Mouse (Mus musculus): ENCODE measurements around the gene Tfeb. TPM values are rescaled to one million over a fixed set of nuclear protein-coding genes. Genes with fewer than 3 reads are reported as not detected.

The Tfeb gene
- polyA plus RNA-seq, 1 experiment: 51.1 TPM

DNA sequence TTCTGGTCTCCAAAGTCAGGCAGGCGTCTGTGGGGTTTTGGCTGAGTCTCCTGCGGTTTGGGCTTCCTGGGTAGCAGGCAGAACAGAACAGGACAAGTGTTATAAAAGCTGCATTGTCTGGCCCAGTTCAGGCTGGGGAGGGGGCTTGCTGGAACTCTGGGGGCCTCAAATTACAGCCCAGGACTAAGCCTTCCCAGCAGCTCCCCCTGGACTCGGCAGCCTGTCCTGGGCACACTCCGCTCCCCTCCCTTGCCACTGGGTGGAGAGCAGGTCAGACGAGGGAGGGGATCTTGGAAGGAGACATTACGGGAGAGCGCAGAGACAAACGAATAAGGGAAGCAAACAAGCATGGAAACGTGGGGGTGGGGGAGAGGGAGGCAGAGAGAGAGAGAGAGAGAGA is 94.3 kb downstream of the Tfeb start:
- 46% methylated on average over 9 of the region's 9 CpGs for WGBS
- Histone ChIP-seq H3K4me1 (ENCODE audit: control insufficient read depth, insufficient read depth, low read length) (peaks cover 3% of the 10 kb centered on the region; the same call in 1 of the 2 replicates), H3K4me3 (replicated peaks; ENCODE audit: extremely low read depth, low read depth, low read length) (no peak overlapping the region)
- no peak for DNase-seq
- TF ChIP-seq POLR2A (IDR thresholded peaks at IDR 0.05; ENCODE audit: borderline replicate concordance, extremely low read depth, low read depth, low read length): no peak
- no peak for TF ChIP-seq CTCF (IDR thresholded peaks at IDR 0.05; ENCODE audit: insufficient read depth, low read length)

DNA sequence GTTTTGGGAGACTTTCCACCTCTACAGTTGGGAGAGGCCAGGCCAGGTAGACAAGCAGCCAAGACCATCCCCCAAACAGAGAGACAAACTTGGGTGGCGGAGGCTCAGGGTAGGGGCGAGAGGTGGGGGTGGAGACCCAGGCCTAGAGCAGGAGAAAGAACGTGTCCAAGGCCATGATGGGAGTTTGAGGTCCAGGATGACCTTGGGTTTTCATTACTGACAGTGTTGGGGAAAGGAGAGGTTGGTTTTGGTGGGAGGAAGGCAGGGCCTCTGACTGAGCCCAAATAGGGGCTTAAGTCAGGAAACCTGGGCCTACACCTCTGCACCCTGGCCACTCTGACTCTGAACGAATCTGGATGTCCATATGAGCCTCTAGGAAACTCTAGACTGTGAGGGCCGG is 94.9 kb downstream of the Tfeb start:
- 71% methylated on average over 5 of the region's 5 CpGs for WGBS
- no peak for DNase-seq
- TF ChIP-seq CTCF (IDR thresholded peaks at IDR 0.05; ENCODE audit: insufficient read depth, low read length) (no peak), POLR2A (IDR thresholded peaks at IDR 0.05; ENCODE audit: borderline replicate concordance, extremely low read depth, low read depth, low read length) (no peak)
- no peak overlapping the region for H3K4me3 ChIP-seq (replicated peaks; ENCODE audit: extremely low read depth, low read depth, low read length)
- H3K4me1 ChIP-seq (ENCODE audit: control insufficient read depth, insufficient read depth, low read length): peaks cover 3% of the 10 kb centered on the region; the same call in 1 of the 2 replicates

GRCm38 (mm10) chr17:47832501-47833028 is 95.7 kb downstream of the Tfeb start:
- Histone ChIP-seq H3K4me3 (replicated peaks; ENCODE audit: extremely low read depth, low read depth, low read length) (peak overlapping the region; percentile 70), H3K4me1 (ENCODE audit: control insufficient read depth, insufficient read depth, low read length) (peaks cover 3% of the 10 kb centered on the region; the same call in 1 of the 2 replicates)
- WGBS: 6% methylated on average over 17 of the region's 17 CpGs
- TF ChIP-seq CTCF (IDR thresholded peaks at IDR 0.05; ENCODE audit: insufficient read depth, low read length): no peak
- TF ChIP-seq POLR2A (IDR thresholded peaks at IDR 0.05; ENCODE audit: borderline replicate concordance, extremely low read depth, low read depth, low read length): 0 out of 2 replicates have a peak, but pooled peaks have one; percentile 14
- DNase-seq: no peak

- 1% methylated on average over 42 of the region's 45 CpGs for WGBS
These were observed 96.3 kb downstream of the Tfeb start for GRCm38 (mm10) chr17:47833029-47833627.

GRCm38 (mm10) chr17:47833628-47834481 is 97.0 kb downstream of the Tfeb start:
- peak overlapping the region; percentile 70 for H3K4me3 ChIP-seq (replicated peaks; ENCODE audit: extremely low read depth, low read depth, low read length)
- H3K4me1 ChIP-seq (ENCODE audit: control insufficient read depth, insufficient read depth, low read length): peaks cover 3% of the 10 kb centered on the region; the same call in 1 of the 2 replicates
- TF ChIP-seq POLR2A (IDR thresholded peaks at IDR 0.05; ENCODE audit: borderline replicate concordance, extremely low read depth, low read depth, low read length) (no peak), CTCF (IDR thresholded peaks at IDR 0.05; ENCODE audit: insufficient read depth, low read length) (no peak)
- peak; percentile 20 for DNase-seq
- 1% methylated on average over 45 of the region's 45 CpGs for WGBS

More at GRCm38 (mm10) chr17:47833029-47833627, 96.3 kb downstream of the Tfeb start:
- Histone ChIP-seq H3K4me3 (replicated peaks; ENCODE audit: extremely low read depth, low read depth, low read length) (peak overlapping the region; percentile 70), H3K4me1 (ENCODE audit: control insufficient read depth, insufficient read depth, low read length) (peaks cover 3% of the 10 kb centered on the region; the same call in 1 of the 2 replicates)
- TF ChIP-seq POLR2A (IDR thresholded peaks at IDR 0.05; ENCODE audit: borderline replicate concordance, extremely low read depth, low read depth, low read length) (no peak), CTCF (IDR thresholded peaks at IDR 0.05; ENCODE audit: insufficient read depth, low read length) (no peak)
- DNase-seq: peak; percentile 42

DNA sequence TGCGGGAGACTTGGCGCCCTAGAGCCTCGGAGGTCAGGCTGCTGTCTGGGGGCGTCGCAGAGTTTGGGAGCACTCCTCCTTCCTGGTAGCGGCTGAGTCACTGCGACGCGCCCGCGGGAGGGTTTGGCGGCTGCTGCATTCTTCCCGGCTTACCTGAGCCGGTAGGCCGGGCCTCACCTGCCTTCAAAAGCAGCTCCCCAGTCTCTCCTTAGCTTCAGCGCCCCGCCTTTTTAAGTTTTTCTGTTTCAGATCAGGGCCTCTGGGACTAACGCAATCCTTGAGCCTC is 97.6 kb downstream of the Tfeb start, which contains the start of gene Mdfi:
Gene Mdfi (minus strand): TSS at position 210 of the 286 bp plus-strand sequence.
- H3K4me1 ChIP-seq (ENCODE audit: control insufficient read depth, insufficient read depth, low read length): peaks cover 3% of the 10 kb centered on the region; the same call in 1 of the 2 replicates
- peak; percentile 33 for DNase-seq
- H3K4me3 ChIP-seq (replicated peaks; ENCODE audit: extremely low read depth, low read depth, low read length): peak within 1 kb of the TSS; percentile 70
- TF ChIP-seq POLR2A (IDR thresholded peaks at IDR 0.05; ENCODE audit: borderline replicate concordance, extremely low read depth, low read depth, low read length) (no peak), CTCF (IDR thresholded peaks at IDR 0.05; ENCODE audit: insufficient read depth, low read length) (no peak)
- 11% methylated on average over 18 of the region's 18 CpGs for WGBS

DNA sequence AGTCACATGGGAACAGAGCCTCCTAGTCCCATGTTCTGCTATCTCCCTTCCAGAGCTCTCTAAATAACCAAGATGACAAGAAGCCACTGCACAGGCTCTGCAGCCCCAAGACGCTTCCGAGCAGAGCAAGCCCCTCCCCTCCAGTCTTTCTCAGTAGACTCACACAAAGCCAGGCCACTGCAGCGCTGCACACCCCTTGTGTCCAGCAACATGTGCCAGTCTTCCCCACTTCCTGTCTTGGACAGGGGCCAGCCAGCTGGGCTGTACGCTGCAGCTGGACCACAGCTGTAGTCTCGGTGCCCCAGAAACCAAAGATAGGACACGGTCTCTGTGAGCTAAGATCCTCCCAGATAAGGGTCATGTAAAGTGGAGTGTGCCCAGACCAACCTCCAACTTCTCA is 101.0 kb downstream of the Tfeb start:
- 23% methylated on average over 6 of the region's 6 CpGs for WGBS
- DNase-seq: no peak
- TF ChIP-seq CTCF (IDR thresholded peaks at IDR 0.05; ENCODE audit: insufficient read depth, low read length): no peak
- no peak for TF ChIP-seq POLR2A (IDR thresholded peaks at IDR 0.05; ENCODE audit: borderline replicate concordance, extremely low read depth, low read depth, low read length)
- no peak overlapping the region for H3K4me3 ChIP-seq (replicated peaks; ENCODE audit: extremely low read depth, low read depth, low read length)
- H3K4me1 ChIP-seq (ENCODE audit: control insufficient read depth, insufficient read depth, low read length): peaks cover 6% of the 10 kb centered on the region

GRCm38 (mm10) chr17:47841521-47841920 is 104.7 kb downstream of the Tfeb start:
- 80% methylated on average over 8 of the region's 8 CpGs for WGBS
- TF ChIP-seq POLR2A (IDR thresholded peaks at IDR 0.05; ENCODE audit: borderline replicate concordance, extremely low read depth, low read depth, low read length) (no peak), CTCF (IDR thresholded peaks at IDR 0.05; ENCODE audit: insufficient read depth, low read length) (no peak)
- Histone ChIP-seq H3K4me3 (replicated peaks; ENCODE audit: extremely low read depth, low read depth, low read length) (no peak overlapping the region), H3K4me1 (ENCODE audit: control insufficient read depth, insufficient read depth, low read length) (peaks cover 3% of the 10 kb centered on the region; the same call in 1 of the 2 replicates)
- DNase-seq: no peak

Other genes starting within 250 kb of the Tfeb start
- gene Taf8, start 234.7 kb upstream of the Tfeb start, polyA plus RNA-seq (2012; rRNA removed): 25.7 and 32.2 TPM in 2 replicates
- 202 and 229 TPM in 2 replicates for gene Ccnd3, start 232.0 kb upstream of the Tfeb start, polyA plus RNA-seq (2012; rRNA removed)
- 7.4 and 9.8 TPM in 2 replicates for gene Bysl, start 125.5 kb upstream of the Tfeb start, polyA plus RNA-seq (2012; rRNA removed)
- gene Med20, start 125.4 kb upstream of the Tfeb start, polyA plus RNA-seq (2012; rRNA removed): 20.0 and 27.3 TPM in 2 replicates
- 0.45 and 0.52 TPM in 2 replicates for gene Gm20517, start 125.4 kb upstream of the Tfeb start, polyA plus RNA-seq (2012; rRNA removed)
- gene Usp49, start 106.3 kb upstream of the Tfeb start, polyA plus RNA-seq (2012; rRNA removed): 6.4 and 6.7 TPM in 2 replicates
- 94.7 and 101 TPM in 2 replicates for gene Tomm6, start 48.6 kb upstream of the Tfeb start, polyA plus RNA-seq (2012; rRNA removed)
- 15.2 and 17.2 TPM in 2 replicates for gene Frs3, start 48.0 kb upstream of the Tfeb start, polyA plus RNA-seq (2012; rRNA removed)
- gene Gm21981, start 42.6 kb upstream of the Tfeb start, polyA plus RNA-seq (2012; rRNA removed): 0.72 and 0.87 TPM in 2 replicates
- 3.3 and 3.9 TPM in 2 replicates for gene Prickle4, start 42.3 kb upstream of the Tfeb start, polyA plus RNA-seq (2012; rRNA removed)
- gene Pgc, start 10.2 kb upstream of the Tfeb start, polyA plus RNA-seq (2012; rRNA removed): 1.9 and 2.0 TPM in 2 replicates
- gene Mdfi, start 97.7 kb downstream of the Tfeb start, polyA plus RNA-seq (2012; rRNA removed): 38.8 and 51.1 TPM in 2 replicates
- gene Foxp4, start 187.6 kb downstream of the Tfeb start, polyA plus RNA-seq (2012; rRNA removed): 100 and 117 TPM in 2 replicates